Mouse (Mus musculus): ENCODE data around the gene Gjb4.

The Gjb4 gene

GRCm38 (mm10) chr4:127313861-127314260, 40.0 kb downstream of the Gjb4 start, which contains the start of gene Gja4:
TSS of gene Gja4 (minus strand) at chr4:127314039.
- DNase-seq (ENCODE audit: inconsistent age in 2 of 2, low spot score in 1 of 2), result peak; percentile 82 to 88

DNA sequence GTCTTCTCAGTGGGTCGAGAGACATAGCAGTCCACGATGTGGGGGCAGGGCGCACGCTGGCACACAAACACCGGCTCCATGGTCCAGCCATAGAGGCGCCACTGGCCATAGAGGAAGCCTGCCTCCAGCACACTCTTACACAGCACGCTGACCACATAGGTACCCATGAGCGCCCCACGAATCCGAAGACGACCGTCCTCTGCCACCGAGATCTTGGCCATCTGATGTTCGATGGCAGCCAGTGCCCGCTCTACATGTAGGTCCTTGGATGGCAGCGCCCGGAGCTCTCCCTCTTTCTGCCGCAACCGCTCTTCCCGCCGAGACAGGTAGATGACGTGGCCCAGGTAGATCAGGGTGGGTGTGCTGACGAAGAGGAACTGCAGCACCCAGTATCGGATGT, 41.5 kb downstream of the Gjb4 start:
- no peak for DNase-seq (ENCODE audit: inconsistent age in 2 of 2, low spot score in 1 of 2)

GRCm38 (mm10) chr4:127311561-127311960, 42.3 kb downstream of the Gjb4 start:
- DNase-seq (ENCODE audit: inconsistent age in 2 of 2, low spot score in 1 of 2), result no peak

DNA sequence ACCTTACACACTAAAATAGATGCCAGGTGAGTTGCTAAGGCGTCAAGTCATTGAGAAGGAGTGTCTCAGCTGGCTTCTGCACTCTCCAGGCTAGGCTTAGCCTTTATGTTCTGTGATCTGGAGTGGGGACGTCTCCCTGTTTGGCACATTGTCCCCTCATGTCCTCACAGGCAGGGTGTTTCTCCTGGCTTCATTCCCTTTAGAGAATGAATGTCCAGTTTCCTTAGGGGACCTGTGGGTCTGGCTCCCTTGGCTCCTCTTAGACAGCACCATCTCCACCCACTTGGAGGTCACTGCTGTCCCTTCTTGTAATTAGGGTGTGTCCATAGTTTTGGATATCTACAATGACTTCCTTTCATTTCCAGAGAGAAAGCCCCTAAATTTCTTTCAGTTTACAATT, 47.0 kb downstream of the Gjb4 start:
- DNase-seq (ENCODE audit: inconsistent age in 2 of 2, low spot score in 1 of 2), result no peak

GRCm38 (mm10) chr4:127303796-127304195, 50.1 kb downstream of the Gjb4 start:
- peak in 1 of 2 experiments; percentile 33 for DNase-seq (ENCODE audit: inconsistent age in 2 of 2, low spot score in 1 of 2)

Measured in adrenal gland, adult (tissue).